In genomic region chr9:14244528-14244927, GRCm38 (mm10) we compare ENCODE assay signal across 10 mouse cellular contexts. TPM values are rescaled to one million over a fixed set of nuclear protein-coding genes. Genes with fewer than 3 reads are reported as not detected.
A peak's percentile ranks its signal among the peaks of the same experiment; 100 is the strongest.
DNase-seq lines count a peak whose midpoint lies in the region; ATAC-seq and TF ChIP-seq lines count a peak whose summit lies in the region.
"Had no signal": no experiment of that assay in that cellular context is flagged by ENCODE, and none has a peak within 500 bp of the region (broad histone marks: within the 10 kb centered on the region; RNA-seq: fewer than 3 reads in every experiment).

No protein-coding gene starts in this region.

- H3K4me2 ChIP-seq in lung, postnatal 0 days (replicated peaks; ENCODE audit: low read depth, low read length) = no peak overlapping the region

- no peak for ATAC-seq in lung, postnatal 0 days
- peak; percentile 68; the same call in 1 of the 2 replicates for ATAC-seq in monocyte, adult 5-6 weeks (replicated peaks; ENCODE audit: insufficient number of reproducible peaks, low FRiP score, low TSS enrichment, poor library complexity, severe bottlenecking)
- ATAC-seq: intestine, postnatal 0 days had no signal

- 45% methylated on average over 9 of the region's 9 CpGs for WGBS in lung, postnatal 0 days

- no peaks in the 10 kb centered on the region for H3K36me3 ChIP-seq in lung, postnatal 0 days (ENCODE audit: insufficient read depth, low read length)

- H3K9me3 ChIP-seq in lung, postnatal 0 days (ENCODE audit: low read length) = no peaks in the 10 kb centered on the region

- H3K27me3 ChIP-seq in lung, postnatal 0 days (replicated peaks; ENCODE audit: insufficient read depth, low read length) = no peaks in the 10 kb centered on the region

- H3K4me1 ChIP-seq in lung, postnatal 0 days (ENCODE audit: insufficient read depth, low read depth, low read length) = no peaks in the 10 kb centered on the region

- TF ChIP-seq CTCF in lung, postnatal 0 days (IDR thresholded peaks at IDR 0.05) = no peak

- peak; percentile 21 for DNase-seq in embryo, embryonic 10.5 days (ENCODE audit: low spot score)
- no peak for DNase-seq in embryo, embryonic 9.5 days (ENCODE audit: extremely low spot score)
- peak; percentile 53 for DNase-seq in lung, postnatal 25 days (ENCODE audit: low spot score)
- no peak for DNase-seq in lung, postnatal 0 days (ENCODE audit: low spot score)
- DNase-seq in thymus, postnatal 14 days = peak; percentile 75
- DNase-seq in left cerebral cortex, postnatal 25 days (ENCODE audit: low spot score in 2 of 2) = no peak
- no peak for DNase-seq in kidney, postnatal 25 days
- DNase-seq: gastrocnemius, adult 2 months had no signal

- no peak overlapping the region for H3K9ac ChIP-seq in lung, postnatal 0 days (replicated peaks; ENCODE audit: low read depth)

- no peak overlapping the region for H3K27ac ChIP-seq in lung, postnatal 0 days (ENCODE audit: low read length)
- H3K27ac ChIP-seq: gastrocnemius, adult 2 months had no signal

- no peak overlapping the region for H3K4me3 ChIP-seq in lung, postnatal 0 days (ENCODE audit: low read depth, low read length)
- H3K4me3 ChIP-seq: gastrocnemius, adult 2 months had no signal

- no peak for TF ChIP-seq EP300 in lung, postnatal 0 days (IDR thresholded peaks at IDR 0.05)

- intact Hi-C loops in left cerebral cortex, postnatal 25 days (cut with DNase I) = no loop called here

RNA-seq across cellular contexts. Expression of gene Sesn3, which starts 30.3 kb away (rescaled TPM):
- polyA plus RNA-seq in lung, postnatal 0 days (2015; fragmentation: Nextera tagmentation; extraction: Ambion mirVana) = 6.0 and 6.7 TPM in 2 replicates
- 24.4 to 44.6 TPM (median 27.5 TPM) in 3 replicates for total RNA-seq in monocyte, adult 5-6 weeks (2017)
- 100 to 1,000 TPM; 106 to 116 TPM for total RNA-seq in left cerebral cortex, postnatal 25 days (2021)

Comparison
In these comparisons a context has a peak if more than half of its experiments do, and no peak if none do; other contexts are left out.
1. DNase-seq: peak in embryo, embryonic 10.5 days (single experiment), lung, postnatal 25 days (single experiment) and thymus, postnatal 14 days (single experiment); none in embryo, embryonic 9.5 days (single experiment), lung, postnatal 0 days (single experiment), left cerebral cortex, postnatal 25 days (0 of 2) and kidney, postnatal 25 days (0 of 2).